Mouse (Mus musculus) right cerebral cortex, postnatal 36 days (tissue): ENCODE measurements around the gene Bnipl.
A peak's percentile ranks its signal among the peaks of the same experiment; 100 is the strongest.

Experiments
- DNase-seq, 2 experiments: peaks; one replicate each; pipeline ENCODE4 v3.0.0; 2022; ENCODE audit warnings: low spot score in 2 of 2, mixed read lengths in 1 of 2

Gene Bnipl

GRCm38 (mm10) chr3:95250783-95251424 lies at the start of gene Bnipl:
Bnipl (minus strand) TSS chr3:95251193.
- DNase-seq, result no peak

GRCm38 (mm10) chr3:95298018-95298417 lies 47.0 kb upstream of the Bnipl start:
- DNase-seq, result no peak

GRCm38 (mm10) chr3:95296103-95296469 lies 45.1 kb upstream of the Bnipl start:
- no peak for DNase-seq

GRCm38 (mm10) chr3:95295321-95296102 lies 44.5 kb upstream of the Bnipl start:
- no peak for DNase-seq

- DNase-seq, result no peak
Observed at GRCm38 (mm10) chr3:95294718-95295117, 43.7 kb upstream of the Bnipl start.

- DNase-seq, result no peak
Observed at GRCm38 (mm10) chr3:95294316-95294715, 43.3 kb upstream of the Bnipl start.

- no peak for DNase-seq
Observed at GRCm38 (mm10) chr3:95293537-95293936, 42.5 kb upstream of the Bnipl start.

GRCm38 (mm10) chr3:95292899-95293298 lies 41.9 kb upstream of the Bnipl start:
- DNase-seq, result no peak

GRCm38 (mm10) chr3:95291041-95291440 lies 40.0 kb upstream of the Bnipl start:
- DNase-seq, result no peak

GRCm38 (mm10) chr3:95290156-95290555 lies 39.2 kb upstream of the Bnipl start:
- DNase-seq, result no peak

GRCm38 (mm10) chr3:95289419-95289818 lies 38.4 kb upstream of the Bnipl start:
- no peak for DNase-seq

- no peak for DNase-seq
Observed at GRCm38 (mm10) chr3:95287541-95287940, 36.5 kb upstream of the Bnipl start.

- DNase-seq, result no peak
Observed at GRCm38 (mm10) chr3:95286510-95286909, 35.5 kb upstream of the Bnipl start.

GRCm38 (mm10) chr3:95286011-95286410 lies 35.0 kb upstream of the Bnipl start:
- DNase-seq, result no peak

- DNase-seq, result no peak
Observed at GRCm38 (mm10) chr3:95285390-95285789, 34.4 kb upstream of the Bnipl start.

- DNase-seq, result no peak
Observed at GRCm38 (mm10) chr3:95284501-95285281, 33.7 kb upstream of the Bnipl start.

GRCm38 (mm10) chr3:95284062-95284461 lies 33.1 kb upstream of the Bnipl start:
- no peak for DNase-seq

GRCm38 (mm10) chr3:95283589-95283941 lies 32.6 kb upstream of the Bnipl start:
- DNase-seq, result no peak

GRCm38 (mm10) chr3:95282865-95283588 lies 32.0 kb upstream of the Bnipl start:
- peak; percentile 49 to 57 for DNase-seq

GRCm38 (mm10) chr3:95282381-95282864 lies 31.4 kb upstream of the Bnipl start:
- DNase-seq, result no peak

GRCm38 (mm10) chr3:95281216-95282126 lies 30.5 kb upstream of the Bnipl start, which contains the start of the genes Mindy1 and Prune1:
Mindy1 (plus strand) TSS chr3:95281345.
Prune1 (minus strand) TSS chr3:95282076.
- peak; percentile 97 to 98 for DNase-seq
